Mouse (Mus musculus): ENCODE measurements around the gene Gm10322.
A peak's percentile ranks its signal among the peaks of the same experiment; 100 is the strongest.

The Gm10322 gene

GRCm38 (mm10) chr10:59615981-59616520 is at the start of gene Gm10322:
Gm10322 (plus strand) TSS chr10:59616063.
- DNase-seq, result peak; percentile 72

- DNase-seq, result no peak
These were observed 48.9 kb upstream of the Gm10322 start for GRCm38 (mm10) chr10:59566968-59567367.

- DNase-seq, result no peak
These were observed 47.0 kb upstream of the Gm10322 start for GRCm38 (mm10) chr10:59568665-59569480.

- no peak for DNase-seq
These were observed 46.4 kb upstream of the Gm10322 start for GRCm38 (mm10) chr10:59569481-59569869.

DNA sequence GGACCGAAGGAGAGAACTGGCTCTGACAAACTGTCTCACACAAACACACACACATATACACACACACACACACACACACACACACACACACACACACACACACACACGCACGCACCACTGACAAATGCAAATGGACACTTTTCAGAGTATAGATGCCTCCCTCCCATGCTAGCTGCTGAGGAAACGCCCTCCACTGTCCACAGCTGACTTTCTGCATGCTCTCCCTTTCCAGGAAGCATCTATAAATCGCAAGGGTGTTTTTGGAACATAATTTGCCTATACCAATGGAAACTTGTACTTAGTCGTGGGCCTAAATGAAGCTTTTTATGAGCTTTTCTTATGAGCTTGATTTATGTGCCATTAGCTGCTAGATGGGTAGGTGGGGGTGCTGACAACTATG is 45.5 kb upstream of the Gm10322 start:
- DNase-seq, result no peak

DNA sequence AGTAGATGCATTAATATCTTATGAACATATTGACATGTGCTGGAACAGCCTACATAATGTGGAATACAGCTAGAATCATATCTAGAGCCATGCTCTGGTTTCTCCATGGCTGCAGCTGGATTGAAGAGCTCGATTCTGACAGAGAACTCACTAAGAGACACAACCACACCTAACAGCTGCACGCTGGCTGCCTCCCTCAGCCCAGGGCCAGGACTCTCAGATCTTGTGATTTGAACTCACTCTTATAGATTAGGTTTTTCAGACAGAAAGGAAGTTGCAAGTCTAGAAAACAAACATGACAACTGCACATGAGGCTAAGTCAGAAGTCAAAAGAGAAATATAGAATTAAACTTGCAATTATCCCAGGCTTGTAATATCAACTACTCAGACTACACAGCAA is 45.1 kb upstream of the Gm10322 start:
- peak; percentile 29 for DNase-seq

DNA sequence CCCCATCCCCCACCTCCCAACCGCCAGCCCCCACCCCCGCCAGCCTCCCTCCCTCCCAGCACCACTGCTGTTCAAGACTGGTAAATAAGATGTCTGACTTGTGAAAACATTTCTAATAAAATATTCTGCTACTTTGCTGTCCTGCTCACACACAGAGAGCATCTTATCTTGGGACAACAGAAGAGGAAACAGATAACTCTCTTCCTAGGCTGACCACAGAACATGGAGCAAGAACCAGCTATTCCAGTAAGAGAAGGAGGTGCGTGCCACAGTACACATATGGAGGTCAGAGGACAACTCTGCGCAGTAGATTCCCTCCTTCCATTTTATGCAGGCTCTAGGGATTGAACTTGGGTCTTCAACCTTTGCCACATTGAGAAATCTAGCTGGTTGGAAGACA is 44.6 kb upstream of the Gm10322 start:
- no peak for DNase-seq

DNA sequence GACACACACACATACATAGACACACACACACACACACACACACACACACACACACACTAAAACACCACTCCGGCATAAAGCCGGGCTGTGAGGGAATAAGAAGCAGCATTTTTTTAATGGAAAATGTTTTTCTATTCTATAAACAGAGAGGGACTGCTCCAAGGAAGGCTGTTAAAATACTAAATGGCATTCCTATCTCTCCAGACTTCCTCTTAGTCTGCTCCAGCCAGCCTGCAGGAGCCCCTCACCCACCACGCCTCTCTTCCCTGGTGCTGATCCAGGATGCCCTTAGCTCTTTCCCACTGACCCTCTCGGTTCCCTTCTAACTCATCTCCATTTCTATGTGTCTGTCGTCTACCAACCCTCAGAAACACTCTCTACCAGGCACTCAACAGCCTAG is 43.9 kb upstream of the Gm10322 start:
- DNase-seq, result no peak

DNA sequence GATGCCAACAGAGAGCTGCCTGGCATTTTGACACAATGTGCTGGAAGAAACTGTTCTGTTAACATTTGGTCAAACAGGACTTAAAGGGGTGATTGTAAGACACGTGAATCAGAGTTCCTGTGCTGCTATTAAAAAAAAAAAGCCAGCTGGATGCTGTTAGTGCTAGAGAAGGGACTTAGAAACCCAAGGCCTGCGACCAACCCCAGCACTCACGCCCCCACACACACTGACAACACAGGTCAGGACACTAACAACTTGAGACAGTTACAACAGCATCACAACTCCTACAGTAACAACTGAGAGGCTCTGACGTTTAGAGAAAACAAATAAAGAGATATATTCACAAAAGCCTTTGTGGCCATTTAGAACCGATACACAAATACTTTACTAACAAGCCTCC is 39.6 kb upstream of the Gm10322 start:
- DNase-seq, result no peak

DNA sequence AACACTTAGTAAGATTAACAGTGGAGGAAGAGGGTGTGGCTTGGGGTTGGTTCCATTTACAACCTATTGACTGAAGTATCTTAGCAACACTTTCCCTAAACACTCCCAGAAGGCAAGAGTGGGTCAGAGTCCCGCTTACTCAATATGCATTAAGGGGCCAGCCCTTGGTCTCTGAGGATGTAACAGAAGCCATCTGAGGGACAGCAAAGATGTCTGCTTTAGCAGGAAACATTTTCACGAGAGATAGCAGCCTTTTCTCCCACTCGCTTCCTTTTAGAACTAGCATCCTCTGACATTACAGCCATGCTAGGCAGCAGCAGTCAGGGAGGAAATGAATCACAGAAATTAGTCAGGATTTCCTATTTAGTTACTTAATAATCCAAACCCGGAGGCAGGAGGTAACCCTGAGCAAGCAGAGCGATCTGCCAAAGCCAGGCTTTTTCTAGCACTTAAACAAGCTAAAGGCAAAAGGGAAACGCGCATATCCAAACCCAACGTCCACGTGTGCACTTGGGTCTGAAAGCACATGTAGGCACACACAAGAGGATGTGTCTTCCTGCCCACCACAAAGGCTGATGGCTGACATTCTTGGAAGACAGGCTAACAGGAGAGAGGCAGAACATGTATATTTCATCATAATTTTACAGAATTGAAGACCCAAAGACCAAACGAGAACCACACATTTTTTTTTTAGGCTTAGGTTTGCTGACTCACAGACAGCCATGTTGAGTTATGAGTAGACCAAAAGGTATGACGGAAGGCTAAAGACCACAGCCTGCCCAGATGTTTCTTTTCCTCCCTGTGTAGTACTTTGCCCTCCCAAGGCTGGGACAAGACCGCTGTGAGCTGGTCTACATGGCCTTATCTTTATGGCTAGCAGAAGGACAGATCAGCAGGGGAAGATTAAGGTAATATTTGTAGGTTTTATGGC is 37.7 kb upstream of the Gm10322 start:
- peak; percentile 21 for DNase-seq

DNA sequence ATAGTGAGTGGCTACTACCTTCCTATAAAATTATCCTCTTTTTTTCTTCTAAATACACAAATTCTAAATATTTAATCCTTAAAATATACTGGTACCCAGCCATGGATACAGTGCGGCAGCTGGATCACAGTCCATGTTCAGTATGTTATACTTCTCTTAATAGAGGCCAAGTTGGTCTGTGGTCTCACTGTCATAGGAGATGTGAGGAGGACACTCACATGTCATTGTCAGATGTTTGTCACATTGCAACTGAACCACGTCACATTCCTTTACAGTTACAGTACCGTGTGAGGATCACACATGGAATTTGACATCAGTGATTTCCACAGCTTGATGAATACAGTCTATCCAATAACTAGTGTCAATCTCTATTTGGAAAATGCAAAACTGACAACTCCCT is 36.2 kb upstream of the Gm10322 start:
- no peak for DNase-seq

DNA sequence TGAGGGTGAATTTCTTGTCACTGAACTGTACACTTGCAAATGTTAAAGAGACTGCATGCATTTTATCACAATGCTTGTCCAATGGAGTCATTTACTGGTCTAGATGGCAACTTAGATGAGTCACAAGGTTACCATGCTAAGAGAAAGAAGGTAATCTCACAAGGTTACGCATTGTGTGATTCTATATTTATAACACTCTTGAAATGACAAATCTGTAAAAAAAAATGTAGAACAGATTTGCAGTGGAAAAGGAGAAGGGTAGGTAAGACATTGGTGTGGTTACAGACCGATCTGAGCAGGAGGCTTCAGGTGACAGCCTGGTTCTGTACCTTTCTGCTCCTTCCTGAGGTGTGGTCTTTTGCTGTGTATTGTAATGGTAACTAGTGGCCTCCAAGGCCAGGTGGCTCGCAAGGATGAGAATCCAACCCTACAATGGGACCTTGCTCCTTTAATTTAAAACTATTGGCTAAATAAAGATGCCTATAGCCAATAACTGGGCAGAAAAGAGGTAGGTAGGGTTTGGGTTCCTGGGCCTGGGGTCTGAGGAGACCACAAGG is 35.2 kb upstream of the Gm10322 start:
- no peak for DNase-seq

GRCm38 (mm10) chr10:59581826-59582543 is 33.9 kb upstream of the Gm10322 start:
- DNase-seq, result no peak

DNA sequence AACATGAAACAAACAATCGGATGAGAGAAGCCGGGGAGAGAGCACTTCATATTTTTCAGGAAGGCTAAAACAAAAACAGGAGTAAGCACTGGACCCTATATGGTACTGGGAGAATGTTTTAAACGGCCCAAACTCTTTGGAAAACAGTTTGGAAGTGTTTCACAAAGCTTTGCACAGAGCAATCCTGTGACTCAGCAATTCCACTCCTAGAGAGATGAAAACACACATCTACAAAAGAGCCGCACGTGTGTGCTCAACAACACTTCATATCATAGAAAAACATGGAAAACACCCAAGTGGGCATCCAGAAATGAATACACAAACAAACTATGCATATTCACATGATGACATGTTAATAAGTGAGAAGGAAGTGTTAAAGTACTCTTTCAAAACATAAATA is 30.2 kb upstream of the Gm10322 start:
- no peak for DNase-seq

DNA sequence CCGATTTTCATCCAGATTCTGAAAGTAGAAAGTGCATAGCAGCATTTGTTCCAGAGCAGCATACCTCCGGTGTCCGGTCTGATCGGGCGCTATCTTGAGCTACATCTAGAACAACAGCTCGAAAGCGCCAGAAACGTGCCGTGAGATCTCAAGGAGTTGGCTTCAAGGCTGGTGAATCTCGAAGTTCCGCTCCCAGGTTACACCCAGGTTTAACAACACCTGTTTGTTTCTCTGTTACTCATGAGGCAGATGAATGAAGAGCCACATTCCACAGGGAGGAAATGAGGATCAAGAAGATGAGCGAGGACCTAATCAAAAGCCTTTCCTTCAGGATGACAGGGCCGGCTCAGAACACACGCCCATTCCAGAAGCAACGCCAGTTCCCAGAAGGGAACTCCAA is 29.0 kb upstream of the Gm10322 start:
- no peak for DNase-seq

GRCm38 (mm10) chr10:59588135-59588534 is 27.7 kb upstream of the Gm10322 start:
- DNase-seq, result no peak

GRCm38 (mm10) chr10:59589420-59589819 is 26.4 kb upstream of the Gm10322 start:
- peak; percentile 64 for DNase-seq

DNA sequence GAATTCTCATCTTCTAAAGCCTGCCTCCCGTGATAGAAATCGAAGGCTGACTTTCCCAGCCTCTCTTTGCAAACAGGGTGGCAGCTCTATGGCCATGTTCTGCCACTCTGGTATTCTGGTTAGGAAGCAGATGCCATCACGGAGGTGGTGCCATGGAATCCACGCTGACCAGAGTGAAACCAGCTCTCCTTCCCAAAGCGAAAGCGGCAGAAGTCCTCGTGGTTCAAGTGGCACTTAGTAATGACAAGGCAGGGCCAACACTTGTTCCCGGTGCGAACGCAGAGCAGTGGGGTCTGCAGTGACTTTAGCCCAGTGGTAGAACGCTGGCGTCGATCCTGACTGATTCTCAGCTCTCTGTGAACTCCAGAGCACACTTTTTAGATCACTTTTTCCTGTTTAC is 26.0 kb upstream of the Gm10322 start:
- DNase-seq, result peak; percentile 31

- no peak for DNase-seq
These were observed 25.3 kb upstream of the Gm10322 start for GRCm38 (mm10) chr10:59590606-59591005.

GRCm38 (mm10) chr10:59593826-59594570 is 21.9 kb upstream of the Gm10322 start:
- DNase-seq, result no peak

GRCm38 (mm10) chr10:59600516-59600915 is 15.3 kb upstream of the Gm10322 start:
- DNase-seq, result no peak

GRCm38 (mm10) chr10:59602043-59602442 is 13.8 kb upstream of the Gm10322 start:
- no peak for DNase-seq
